Mouse (Mus musculus) lung, postnatal 0 days (tissue): ENCODE measurements around the gene Kmt2b. TPM values are rescaled to one million over a fixed set of nuclear protein-coding genes. Genes with fewer than 3 reads are reported as not detected.

Source experiments
- ATAC-seq: fragments of 200-750 bp; cut with Nextera tagmentation; 2 replicates; pipeline ENCODE4 v1.8.0; 2017; ENCODE audit warnings: moderate library complexity
- DNase-seq: peaks from one replicate; pipeline ENCODE4 v3.0.0-alpha.2; 2016; ENCODE audit warnings: low spot score
- H3K27ac ChIP-seq: fragments of 300-500 bp; sonication (generic); 2 replicates; pipeline ENCODE4 v1.5.1; 2014; ENCODE audit warnings: antibody characterized with exemption, mild to moderate bottlenecking, low read length, mixed read lengths
- H3K27me3 ChIP-seq: fragments of 300-500 bp; sonication (generic); replicated peaks from 2 replicates; pipeline ENCODE4 v1.6.1; 2014; ENCODE audit warnings: low read length, mixed read lengths; ENCODE audit not compliant: insufficient read depth
- H3K36me3 ChIP-seq: fragments of 300-500 bp; sonication (generic); 2 replicates; pipeline ENCODE4 v1.6.1; 2014; ENCODE audit warnings: low read length, mixed read lengths; ENCODE audit not compliant: insufficient read depth
- H3K4me1 ChIP-seq: fragments of 300-500 bp; sonication (generic); 2 replicates; pipeline ENCODE4 v1.6.1; 2014; ENCODE audit warnings: antibody characterized with exemption, low read depth, low read length, mixed read lengths; ENCODE audit not compliant: insufficient read depth
- H3K4me2 ChIP-seq: fragments of 300-500 bp; sonication (generic); replicated peaks from 2 replicates; pipeline ENCODE4 v1.6.1; 2014; ENCODE audit warnings: low read depth, mild to moderate bottlenecking, low read length, moderate library complexity, mixed read lengths
- H3K4me3 ChIP-seq: fragments of 300-500 bp; sonication (generic); 2 replicates; pipeline ENCODE4 v1.5.1; 2014; ENCODE audit warnings: low read depth, low read length
- H3K9ac ChIP-seq: fragments of 300-500 bp; sonication (generic); replicated peaks from 2 replicates; pipeline ENCODE4 v1.6.1; 2014; ENCODE audit warnings: low read depth, mild to moderate bottlenecking
- H3K9me3 ChIP-seq: fragments of 300-500 bp; sonication (generic); 2 replicates; pipeline ENCODE4 v1.6.1; 2016; ENCODE audit warnings: low read length, mixed read lengths
- CTCF ChIP-seq: IDR thresholded peaks from 2 replicates; pipeline ENCODE4 v1.5.1; 2016; ENCODE audit warnings: antibody characterized with exemption, mild to moderate bottlenecking
- EP300 ChIP-seq: IDR thresholded peaks from 2 replicates; pipeline ENCODE4 v1.6.1; 2016; ENCODE audit warnings: antibody characterized with exemption, mild to moderate bottlenecking, control low read depth
- WGBS: fragments of 180-500 bp; shearing (Covaris S2); extraction: QIAGEN DNeasy Blood & Tissue Kit; methylation state at CpG from one replicate; pipeline ENCODE4 v1.1.7; 2014; 5-methylcytosine and 5-hydroxymethylcytosine counted together
- polyA plus RNA-seq: library from polyadenylated mRNA; unstranded; fragments of >200 nt; fragmentation: Nextera tagmentation; extraction: Ambion mirVana; gene quantifications from 2 replicates; pipeline ENCODE4 v1.2.1, GENCODE M21; 2015

Kmt2b gene
- polyA plus RNA-seq, 1 experiment from 2014 or later: 6.9 TPM

GRCm38 (mm10) chr7:30534633-30535577 is 53.6 kb downstream of the Kmt2b start, which contains the start of gene Arhgap33:
TSS of gene Arhgap33 (minus strand) at chr7:30535060.
- no peaks in the 10 kb centered on the region for H3K27me3 ChIP-seq
- peak within 1 kb of the TSS; percentile 98 for H3K4me2 ChIP-seq
- H3K9me3 ChIP-seq: no peaks in the 10 kb centered on the region
- H3K4me1 ChIP-seq: no peaks in the 10 kb centered on the region
- DNase-seq (peak; percentile 97), ATAC-seq (peak; percentile 99)
- WGBS: 2% methylated on average over 29 of the region's 84 CpGs
- peaks cover 7% of the 10 kb centered on the region; the same call in 1 of the 2 replicates for H3K36me3 ChIP-seq
- H3K9ac ChIP-seq: no peak within 1 kb of the TSS
- H3K27ac ChIP-seq: no peak within 1 kb of the TSS
- H3K4me3 ChIP-seq: peak within 1 kb of the TSS; percentile 74
- TF ChIP-seq CTCF: no peak
- TF ChIP-seq EP300: no peak

- 10% methylated on average over 25 of the region's 26 CpGs for WGBS
- Histone ChIP-seq H3K36me3 (peaks cover 11% of the 10 kb centered on the region; the same call in 1 of the 2 replicates), H3K27me3 (no peaks in the 10 kb centered on the region), H3K27ac (no peak overlapping the region), H3K9ac (no peak overlapping the region), H3K4me2 (peak overlapping the region; percentile 98), H3K9me3 (no peaks in the 10 kb centered on the region), H3K4me1 (no peaks in the 10 kb centered on the region), H3K4me3 (peak overlapping the region; percentile 74)
- ATAC-seq: no peak
- no peak for DNase-seq
- no peak for TF ChIP-seq EP300
- TF ChIP-seq CTCF: no peak
Observed at GRCm38 (mm10) chr7:30533941-30534632, 54.4 kb downstream of the Kmt2b start.

GRCm38 (mm10) chr7:30532931-30533330 is 55.6 kb downstream of the Kmt2b start:
- Histone ChIP-seq H3K9ac (no peak overlapping the region), H3K4me1 (no peaks in the 10 kb centered on the region), H3K27ac (no peak overlapping the region), H3K36me3 (peaks cover 11% of the 10 kb centered on the region; the same call in 1 of the 2 replicates), H3K9me3 (no peaks in the 10 kb centered on the region), H3K27me3 (no peaks in the 10 kb centered on the region), H3K4me3 (no peak overlapping the region), H3K4me2 (no peak overlapping the region)
- WGBS: 27% methylated on average over 8 of the region's 8 CpGs
- DNase-seq (peak; percentile 27), ATAC-seq (no peak)
- TF ChIP-seq CTCF: no peak
- TF ChIP-seq EP300: no peak

- H3K27me3 ChIP-seq: no peaks in the 10 kb centered on the region
- H3K4me2 ChIP-seq: no peak overlapping the region
- H3K4me3 ChIP-seq: no peak overlapping the region
- ATAC-seq: no peak
- H3K36me3 ChIP-seq: peaks cover 11% of the 10 kb centered on the region; the same call in 1 of the 2 replicates
- H3K27ac ChIP-seq: no peak overlapping the region
- H3K9ac ChIP-seq: no peak overlapping the region
- no peaks in the 10 kb centered on the region for H3K9me3 ChIP-seq
- DNase-seq: no peak
- TF ChIP-seq CTCF (no peak), EP300 (no peak)
- H3K4me1 ChIP-seq: peaks cover 3% of the 10 kb centered on the region; the same call in 1 of the 2 replicates
- WGBS: 83% methylated on average over 9 of the region's 9 CpGs
Observed at GRCm38 (mm10) chr7:30531291-30531815, 57.2 kb downstream of the Kmt2b start.

- TF ChIP-seq CTCF: no peak
- TF ChIP-seq EP300: no peak
- H3K36me3 ChIP-seq: peaks cover 11% of the 10 kb centered on the region; the same call in 1 of the 2 replicates
- H3K9me3 ChIP-seq: no peaks in the 10 kb centered on the region
- ATAC-seq (no peak), DNase-seq (no peak)
- no peak overlapping the region for H3K27ac ChIP-seq
- no peak overlapping the region for H3K9ac ChIP-seq
- peaks cover 4% of the 10 kb centered on the region; the same call in 1 of the 2 replicates for H3K4me1 ChIP-seq
- no peak overlapping the region for H3K4me3 ChIP-seq
- 85% methylated on average over 10 of the region's 14 CpGs for WGBS
- H3K4me2 ChIP-seq: no peak overlapping the region
- no peaks in the 10 kb centered on the region for H3K27me3 ChIP-seq
Observed at GRCm38 (mm10) chr7:30526981-30527380, 61.5 kb downstream of the Kmt2b start.

GRCm38 (mm10) chr7:30526399-30526798 is 62.1 kb downstream of the Kmt2b start:
- Histone ChIP-seq H3K9me3 (no peaks in the 10 kb centered on the region), H3K4me1 (peaks cover 4% of the 10 kb centered on the region; the same call in 1 of the 2 replicates), H3K4me3 (0 out of 2 replicates have a peak overlapping the region, but pooled peaks have one; percentile 3), H3K27ac (peak overlapping the region; percentile 4; the same call in 1 of the 2 replicates), H3K9ac (no peak overlapping the region), H3K4me2 (peak overlapping the region; percentile 40), H3K27me3 (no peaks in the 10 kb centered on the region), H3K36me3 (peaks cover 11% of the 10 kb centered on the region; the same call in 1 of the 2 replicates)
- WGBS: 39% methylated on average over 17 of the region's 17 CpGs
- ATAC-seq (0 out of 2 replicates have a peak, but pooled peaks have one; percentile 6), DNase-seq (no peak)
- no peak for TF ChIP-seq CTCF
- no peak for TF ChIP-seq EP300
